Mouse (Mus musculus): ENCODE data around the gene Tas1r1. TPM values are rescaled to one million over a fixed set of nuclear protein-coding genes. Genes with fewer than 3 reads are reported as not detected.

Gene Tas1r1
- total RNA-seq, 2 experiments from 2014 or later: 0.74 TPM; not detected in 1

DNA sequence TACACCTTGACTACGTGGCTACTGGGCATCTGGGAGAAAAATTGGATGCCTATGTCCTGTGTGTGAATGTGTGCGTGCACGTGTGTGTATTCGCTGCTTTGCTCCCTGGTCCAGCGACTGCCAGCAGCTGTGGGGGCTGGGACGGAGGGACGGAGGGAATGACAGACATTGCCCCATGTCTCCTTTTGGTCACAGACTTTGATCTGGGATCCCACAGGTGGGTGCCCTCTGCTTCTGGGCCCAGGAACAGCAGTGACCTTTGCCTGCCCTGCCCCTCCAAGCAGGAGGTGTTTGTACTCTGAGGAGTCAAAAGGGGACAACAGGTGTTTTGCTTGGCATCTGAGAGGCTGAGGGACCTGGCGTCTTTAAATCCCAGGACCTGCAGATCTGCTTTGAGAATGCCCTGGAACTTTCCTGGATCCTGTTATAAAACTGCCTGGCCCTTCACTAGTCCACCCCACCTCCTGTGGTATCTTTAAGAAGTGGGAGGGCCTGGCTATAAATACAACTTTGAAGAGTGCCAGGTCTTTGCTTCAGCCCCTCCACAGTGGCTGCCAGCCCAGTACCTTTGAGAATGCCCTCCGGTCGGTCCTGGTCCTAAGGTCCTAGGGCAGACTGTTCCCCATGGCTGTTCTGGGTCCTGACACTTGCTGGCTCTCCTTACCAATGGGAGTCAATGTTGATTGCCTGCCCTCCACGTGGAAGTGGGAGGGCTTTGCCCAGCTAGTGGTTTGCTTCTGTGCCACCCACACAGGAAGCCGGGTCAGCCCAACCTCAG, 25.1 kb downstream of the Tas1r1 start:
- no peak for ATAC-seq (replicated peaks; ENCODE audit: low FRiP score, low TSS enrichment, poor library complexity, severe bottlenecking)

DNA sequence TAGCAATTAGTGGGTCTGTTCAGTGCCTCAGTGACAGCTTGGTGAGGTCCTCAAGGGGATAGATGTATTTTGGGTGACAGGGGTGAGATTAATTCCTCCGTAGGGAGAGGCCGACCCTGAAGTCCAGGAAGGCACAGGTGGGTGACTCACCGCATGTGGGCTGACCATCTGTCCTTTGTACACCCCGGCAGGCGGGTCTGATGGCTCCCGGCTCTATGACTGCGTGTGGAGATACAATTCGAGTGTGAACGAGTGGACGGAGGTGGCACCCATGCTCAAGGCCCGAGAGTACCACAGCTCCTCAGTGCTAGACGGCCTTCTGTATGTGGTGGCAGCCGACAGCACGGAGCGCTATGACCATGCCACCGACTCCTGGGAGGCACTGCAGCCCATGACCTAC, 26.3 kb downstream of the Tas1r1 start:
- no peak for ATAC-seq (replicated peaks; ENCODE audit: low FRiP score, low TSS enrichment, poor library complexity, severe bottlenecking)

DNA sequence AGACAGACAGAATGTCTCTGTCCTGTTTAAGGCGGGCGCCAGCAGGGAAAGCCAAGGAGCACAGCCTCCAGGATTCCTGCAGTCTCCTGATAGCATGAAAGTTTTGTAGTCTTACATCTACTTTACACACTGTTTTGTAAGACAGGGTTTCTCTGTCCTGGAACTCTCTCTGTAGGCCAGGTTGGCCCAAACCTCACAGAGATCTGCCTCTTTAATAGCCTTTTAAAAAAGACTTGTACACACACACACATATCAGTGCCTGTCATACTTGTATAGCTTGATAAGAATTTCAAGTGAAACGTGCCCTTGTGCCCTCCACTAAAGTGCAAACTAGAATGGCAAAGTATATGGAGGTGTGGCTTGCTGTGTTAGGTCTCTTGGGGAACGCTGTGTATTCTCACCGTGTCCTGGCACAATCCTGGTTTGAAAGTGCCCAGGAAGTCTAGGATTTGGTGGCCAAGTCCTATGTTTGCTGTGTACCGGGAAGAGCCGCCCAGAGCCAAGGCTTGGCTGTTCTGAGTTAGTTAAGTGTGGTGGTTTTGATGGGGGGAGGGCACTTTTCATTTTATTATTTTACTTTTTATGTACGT, 27.1 kb downstream of the Tas1r1 start:
- ATAC-seq (replicated peaks; ENCODE audit: low FRiP score, low TSS enrichment, poor library complexity, severe bottlenecking): peak; percentile 19; the same call in 1 of the 2 replicates

DNA sequence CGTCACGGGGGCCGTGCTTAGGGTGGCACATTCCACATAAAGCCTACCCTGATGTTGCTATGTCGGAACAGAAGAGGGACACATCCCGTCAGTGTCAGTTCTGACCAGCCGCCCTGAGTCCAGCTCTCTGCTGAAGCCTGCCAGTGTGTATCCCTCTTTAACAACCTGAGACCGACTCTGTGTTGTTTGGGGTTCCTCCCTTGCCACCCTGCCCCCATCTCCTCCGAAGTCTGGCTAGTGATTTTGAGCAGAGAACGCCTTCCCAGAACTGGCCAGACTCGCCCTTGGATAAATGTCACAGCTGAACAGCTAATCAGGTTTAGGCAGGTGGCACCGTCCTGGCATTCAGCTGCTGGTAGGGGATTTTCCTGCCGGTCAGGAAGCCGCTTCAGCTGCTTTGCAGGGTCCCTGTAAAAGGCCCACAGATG, 27.6 kb downstream of the Tas1r1 start:
- ATAC-seq (replicated peaks; ENCODE audit: low FRiP score, low TSS enrichment, poor library complexity, severe bottlenecking): peak; percentile 30

DNA sequence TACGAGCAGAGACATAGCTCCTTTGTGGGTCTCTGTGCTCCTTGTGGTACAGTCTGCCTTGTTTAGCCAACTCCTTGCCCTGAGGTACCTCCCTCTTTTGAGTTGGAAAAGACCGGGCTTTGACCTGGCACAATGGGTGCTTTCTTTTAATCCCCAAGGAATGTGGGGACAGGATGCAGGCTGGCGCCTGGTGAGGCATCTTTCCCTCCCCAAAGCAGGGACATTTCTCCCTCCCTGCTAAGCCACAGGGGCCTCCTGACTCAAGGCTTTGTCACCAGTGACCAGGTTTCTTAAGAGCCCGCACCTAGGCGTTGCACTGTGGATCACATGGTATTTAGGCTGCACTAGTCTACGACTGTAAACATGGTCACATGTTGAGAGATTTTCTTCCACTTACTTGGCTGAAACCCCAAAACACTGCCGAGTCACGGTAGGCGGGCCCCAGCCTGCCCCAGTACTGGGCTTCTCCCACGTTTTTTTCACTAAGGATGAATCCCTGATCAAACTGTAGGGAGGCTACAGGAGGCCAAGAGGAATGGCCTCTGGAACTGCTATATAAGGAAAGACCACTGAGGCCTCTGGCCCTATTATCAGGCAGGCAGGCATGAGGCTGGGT, 28.2 kb downstream of the Tas1r1 start:
- peak; percentile 54 for ATAC-seq (replicated peaks; ENCODE audit: low FRiP score, low TSS enrichment, poor library complexity, severe bottlenecking)

DNA sequence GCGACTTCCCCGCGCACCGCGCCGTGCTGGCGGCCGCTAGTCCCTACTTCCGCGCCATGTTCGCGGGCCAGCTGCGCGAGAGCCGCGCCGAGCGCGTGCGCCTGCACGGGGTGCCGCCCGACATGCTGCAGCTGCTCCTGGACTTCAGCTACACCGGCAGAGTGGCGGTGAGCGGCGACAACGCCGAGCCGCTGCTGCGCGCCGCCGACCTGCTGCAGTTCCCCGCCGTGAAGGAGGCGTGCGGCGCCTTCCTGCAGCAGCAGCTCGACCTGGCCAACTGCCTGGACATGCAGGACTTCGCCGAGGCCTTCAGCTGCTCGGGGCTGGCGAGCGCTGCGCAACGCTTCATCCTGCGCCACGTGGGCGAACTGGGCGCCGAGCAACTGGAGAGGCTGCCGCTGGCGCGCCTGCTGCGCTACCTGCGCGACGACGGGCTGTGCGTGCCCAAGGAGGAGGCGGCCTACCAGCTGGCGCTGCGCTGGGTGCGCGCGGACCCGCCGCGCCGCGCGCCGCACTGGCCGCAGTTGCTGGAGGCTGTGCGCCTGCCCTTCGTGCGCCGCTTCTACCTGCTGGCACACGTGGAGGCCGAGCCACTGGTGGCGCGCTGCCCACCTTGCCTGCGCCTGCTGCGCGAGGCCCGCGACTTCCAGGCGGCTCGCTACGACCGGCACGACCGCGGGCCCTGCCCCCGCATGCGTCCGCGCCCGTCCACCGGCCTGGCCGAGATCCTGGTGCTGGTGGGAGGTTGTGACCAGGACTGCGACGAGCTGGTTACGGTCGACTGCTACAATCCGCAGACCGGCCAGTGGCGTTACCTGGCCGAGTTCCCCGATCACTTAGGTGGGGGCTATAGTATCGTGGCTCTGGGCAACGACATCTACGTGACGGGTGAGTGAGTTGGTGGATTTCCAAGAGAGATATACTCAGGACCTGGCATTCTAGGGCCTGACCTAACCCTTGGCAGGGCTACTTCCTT, 29.0 kb downstream of the Tas1r1 start:
- no peak for ATAC-seq (replicated peaks; ENCODE audit: low FRiP score, low TSS enrichment, poor library complexity, severe bottlenecking)

DNA sequence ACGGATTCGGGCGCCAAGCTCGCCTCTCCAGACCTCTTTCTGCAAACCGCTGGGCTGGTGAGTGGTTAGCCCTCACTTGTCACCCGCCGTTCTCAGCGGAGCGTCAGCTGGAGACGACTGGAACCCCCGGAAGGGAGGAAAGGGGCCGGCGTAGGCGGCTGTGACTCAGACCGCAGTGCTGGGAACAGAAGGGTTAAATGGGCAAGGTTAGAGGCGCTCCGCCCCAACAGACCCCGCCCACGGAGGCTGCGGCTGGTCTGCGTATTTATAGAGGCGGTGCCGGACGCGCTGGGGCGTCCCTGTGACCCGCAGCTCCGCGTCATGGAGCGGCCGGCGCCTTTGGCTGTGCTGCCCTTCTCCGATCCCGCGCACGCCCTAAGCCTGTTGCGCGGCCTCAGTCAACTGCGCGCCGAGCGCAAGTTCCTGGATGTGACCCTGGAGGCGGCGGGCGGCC, 29.7 kb downstream of the Tas1r1 start, which contains the start of gene Klhl21:
Gene Klhl21 (plus strand): TSS at position 182 of the 454 bp plus-strand sequence.
- peak; percentile 75 for ATAC-seq (replicated peaks; ENCODE audit: low FRiP score, low TSS enrichment, poor library complexity, severe bottlenecking)

DNA sequence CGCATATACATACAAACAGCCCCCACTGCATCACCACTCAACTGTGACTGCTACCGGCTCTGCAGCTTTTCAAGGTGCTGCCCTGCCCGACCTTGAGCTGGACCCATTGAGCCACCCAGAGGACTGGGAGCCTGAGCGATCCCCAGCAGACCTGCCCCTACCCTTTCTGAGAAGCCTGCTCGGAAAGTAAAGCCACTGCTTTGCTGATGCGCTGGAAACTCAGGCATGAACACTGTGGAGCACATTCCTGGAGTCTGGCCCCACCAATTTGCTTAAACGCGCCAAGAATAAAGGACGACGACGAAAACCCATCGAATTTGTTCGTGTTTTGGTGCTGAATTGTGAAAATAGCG, 30.2 kb downstream of the Tas1r1 start:
- no peak for ATAC-seq (replicated peaks; ENCODE audit: low FRiP score, low TSS enrichment, poor library complexity, severe bottlenecking)

DNA sequence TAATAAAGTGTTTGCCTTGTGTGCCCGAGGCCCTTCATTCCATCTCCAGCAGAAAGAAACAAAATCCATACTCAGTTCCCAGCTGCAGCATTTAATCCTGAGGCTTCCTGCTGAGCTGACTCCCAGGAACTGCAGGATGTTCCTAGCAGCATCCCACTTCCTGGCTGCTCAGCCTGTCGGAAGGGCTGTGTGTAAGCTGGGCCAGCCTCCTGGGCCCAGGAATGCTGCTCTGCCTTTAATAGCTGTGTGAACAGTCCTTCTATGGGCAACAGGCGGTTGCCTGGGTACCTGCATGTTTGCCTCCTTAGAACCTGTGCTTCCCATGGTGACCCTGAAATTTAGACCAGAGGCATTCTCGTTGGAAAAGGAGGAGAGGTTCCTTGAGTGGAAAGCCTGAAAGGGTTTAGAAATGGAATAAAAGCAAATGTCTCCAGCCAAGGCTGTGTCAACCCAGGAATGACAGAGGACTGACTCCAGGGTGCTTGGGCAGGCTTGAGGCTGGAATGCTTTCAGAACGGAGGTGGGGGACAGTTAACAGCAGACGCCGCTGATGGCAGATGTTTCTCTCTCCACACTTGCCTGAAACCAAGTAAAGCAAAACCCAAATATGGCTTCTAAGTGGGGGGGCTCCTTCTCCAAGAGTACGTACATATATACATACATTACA, 30.8 kb downstream of the Tas1r1 start:
- ATAC-seq (replicated peaks; ENCODE audit: low FRiP score, low TSS enrichment, poor library complexity, severe bottlenecking): no peak

DNA sequence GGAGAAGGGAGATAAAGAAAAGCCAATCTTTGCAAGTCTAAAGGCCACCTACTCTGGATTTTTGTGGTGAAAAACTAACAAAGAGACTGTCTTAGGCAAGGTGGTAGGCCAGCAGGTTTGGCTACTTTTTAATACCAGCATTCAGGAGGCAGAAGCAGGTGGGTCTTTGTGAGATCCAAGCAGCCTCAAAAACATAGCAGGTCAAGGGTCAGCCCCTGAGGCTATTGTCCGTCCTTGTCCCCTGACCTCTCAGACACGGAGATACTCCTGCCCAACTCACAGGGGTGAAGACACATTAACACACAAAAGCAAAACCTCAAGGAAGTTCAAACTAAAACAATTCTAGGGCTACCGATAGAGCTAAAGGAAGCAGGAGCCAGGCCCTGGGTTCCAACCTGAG, 31.6 kb downstream of the Tas1r1 start:
- ATAC-seq (replicated peaks; ENCODE audit: low FRiP score, low TSS enrichment, poor library complexity, severe bottlenecking): no peak

DNA sequence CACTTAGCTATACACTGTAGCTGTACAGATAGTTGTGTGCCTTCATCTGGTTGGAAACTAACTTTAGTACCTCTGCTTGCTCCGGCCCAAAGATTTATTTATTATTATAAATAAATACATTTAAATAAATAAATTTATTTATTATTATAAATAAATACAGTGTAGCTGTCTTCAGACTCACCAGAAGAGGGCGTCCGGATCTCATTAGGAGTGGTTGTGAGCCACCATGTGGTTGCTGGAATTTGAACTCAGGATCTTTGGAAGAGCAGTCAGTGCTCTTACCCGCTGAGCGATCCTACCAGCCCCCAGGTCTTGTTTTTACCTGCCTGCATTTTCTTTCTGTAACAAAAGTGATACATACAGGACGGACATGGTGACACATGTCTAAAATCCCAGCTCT, 32.2 kb downstream of the Tas1r1 start:
- no peak for ATAC-seq (replicated peaks; ENCODE audit: low FRiP score, low TSS enrichment, poor library complexity, severe bottlenecking)

DNA sequence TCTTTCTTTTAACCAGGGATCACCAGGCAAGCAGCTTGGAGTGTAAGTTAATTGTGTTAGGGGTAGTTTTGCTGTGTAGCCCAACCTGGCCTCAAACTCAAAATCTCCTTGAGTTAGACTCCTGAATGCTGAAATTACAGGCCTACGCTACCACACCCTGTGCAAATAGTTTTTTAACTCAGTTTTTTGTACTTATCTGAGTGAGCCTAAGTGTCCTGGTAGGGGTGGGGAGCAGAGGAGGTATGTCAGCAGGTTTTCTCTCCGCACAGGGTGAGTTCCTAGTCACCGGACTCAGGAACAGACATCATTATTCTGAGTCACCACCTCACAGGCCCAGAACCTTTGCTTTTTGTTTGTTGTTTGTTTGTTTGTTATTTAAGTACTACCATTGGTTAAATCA, 36.3 kb downstream of the Tas1r1 start:
- no peak for ATAC-seq (replicated peaks; ENCODE audit: low FRiP score, low TSS enrichment, poor library complexity, severe bottlenecking)

DNA sequence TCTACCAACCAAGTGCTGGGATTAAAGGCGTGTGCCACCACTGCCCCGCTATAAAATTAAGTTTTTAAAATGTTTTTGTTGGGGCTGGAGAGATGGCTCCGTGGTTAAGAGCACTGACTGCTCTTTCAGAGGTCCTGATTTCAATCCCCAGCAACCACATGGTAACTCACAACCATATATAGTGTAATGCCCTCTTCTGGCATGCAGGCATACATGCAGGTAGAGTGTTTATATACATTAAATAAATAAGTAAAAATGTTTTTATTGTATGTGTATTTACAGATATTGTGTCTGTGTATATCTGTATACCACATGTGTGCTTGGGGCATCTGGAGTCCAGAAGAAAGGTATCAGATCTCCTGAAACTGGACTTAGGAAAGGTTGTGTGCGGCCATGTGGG, 37.0 kb downstream of the Tas1r1 start:
- ATAC-seq (replicated peaks; ENCODE audit: low FRiP score, low TSS enrichment, poor library complexity, severe bottlenecking): no peak

DNA sequence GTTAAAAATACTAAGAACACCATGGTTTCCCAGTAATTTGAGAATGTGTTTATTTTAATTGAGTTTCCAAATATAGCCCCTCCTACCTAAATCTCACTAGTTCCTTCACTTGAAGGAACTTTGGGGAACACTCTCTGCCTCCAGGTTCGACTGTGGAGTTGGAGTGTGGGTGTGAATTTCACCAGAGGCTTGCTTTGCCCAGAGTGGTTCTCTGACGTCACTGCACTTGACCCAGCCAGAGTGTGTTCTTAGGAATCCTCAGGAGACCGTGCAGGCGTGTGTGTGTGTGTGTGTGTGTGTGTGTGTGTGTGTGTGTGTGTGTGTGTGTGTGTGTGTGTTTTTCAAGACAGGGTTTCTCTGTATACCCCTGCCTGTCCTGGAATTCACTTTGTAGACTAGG, 37.5 kb downstream of the Tas1r1 start:
- ATAC-seq (replicated peaks; ENCODE audit: low FRiP score, low TSS enrichment, poor library complexity, severe bottlenecking): no peak

DNA sequence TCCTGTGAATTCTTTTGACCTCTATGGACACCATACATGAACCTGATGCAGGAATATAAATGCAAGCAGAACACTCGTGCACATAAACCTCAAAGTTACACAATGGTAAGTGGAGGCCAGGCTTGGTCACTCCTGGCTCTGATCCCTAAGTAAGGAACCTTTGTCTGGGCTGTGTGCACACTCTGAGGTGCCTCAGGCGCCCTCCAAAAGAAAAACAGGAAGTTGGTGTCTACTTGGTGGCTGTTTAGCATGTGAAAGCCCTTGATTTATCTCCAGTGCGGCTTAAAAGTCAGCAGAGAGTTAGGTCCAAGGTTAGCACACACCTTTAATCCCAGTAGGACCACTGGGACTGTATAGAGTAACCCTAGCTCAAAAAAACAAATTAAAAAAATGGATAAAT, 38.9 kb downstream of the Tas1r1 start:
- no peak for ATAC-seq (replicated peaks; ENCODE audit: low FRiP score, low TSS enrichment, poor library complexity, severe bottlenecking)

DNA sequence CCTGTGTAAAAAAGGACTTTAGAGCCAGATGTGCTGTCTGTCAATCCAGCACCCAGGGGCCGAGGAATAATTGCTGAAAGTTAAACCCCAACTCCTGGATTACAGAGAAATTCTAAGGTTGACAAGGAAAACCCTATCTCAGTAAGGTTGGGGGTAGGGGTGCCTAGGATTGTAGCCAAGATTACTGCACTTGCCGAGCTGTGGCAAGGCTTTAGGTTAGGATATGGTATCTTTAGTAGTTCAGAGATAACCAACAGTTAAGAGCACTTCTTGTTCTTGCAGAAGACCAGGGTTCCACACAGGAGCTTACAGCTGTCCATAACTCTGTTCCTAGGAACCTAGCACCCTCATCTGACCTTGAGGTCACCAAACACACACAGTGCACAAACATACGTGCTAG, 40.7 kb downstream of the Tas1r1 start:
- no peak for ATAC-seq (replicated peaks; ENCODE audit: low FRiP score, low TSS enrichment, poor library complexity, severe bottlenecking)

DNA sequence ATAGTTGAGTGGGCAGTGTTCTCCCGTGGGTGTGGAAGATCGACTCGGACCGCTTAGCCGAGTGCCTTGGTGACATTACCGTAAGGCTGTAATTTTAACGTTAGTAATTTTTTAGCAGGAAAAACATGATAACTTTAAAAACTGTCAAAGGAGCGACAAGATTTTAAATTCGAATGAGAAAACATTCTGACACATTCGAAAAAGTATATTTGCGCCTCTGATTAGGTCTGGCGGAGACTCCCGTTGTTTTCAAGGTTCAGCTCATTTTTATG, 41.5 kb downstream of the Tas1r1 start:
- ATAC-seq (replicated peaks; ENCODE audit: low FRiP score, low TSS enrichment, poor library complexity, severe bottlenecking): no peak

DNA sequence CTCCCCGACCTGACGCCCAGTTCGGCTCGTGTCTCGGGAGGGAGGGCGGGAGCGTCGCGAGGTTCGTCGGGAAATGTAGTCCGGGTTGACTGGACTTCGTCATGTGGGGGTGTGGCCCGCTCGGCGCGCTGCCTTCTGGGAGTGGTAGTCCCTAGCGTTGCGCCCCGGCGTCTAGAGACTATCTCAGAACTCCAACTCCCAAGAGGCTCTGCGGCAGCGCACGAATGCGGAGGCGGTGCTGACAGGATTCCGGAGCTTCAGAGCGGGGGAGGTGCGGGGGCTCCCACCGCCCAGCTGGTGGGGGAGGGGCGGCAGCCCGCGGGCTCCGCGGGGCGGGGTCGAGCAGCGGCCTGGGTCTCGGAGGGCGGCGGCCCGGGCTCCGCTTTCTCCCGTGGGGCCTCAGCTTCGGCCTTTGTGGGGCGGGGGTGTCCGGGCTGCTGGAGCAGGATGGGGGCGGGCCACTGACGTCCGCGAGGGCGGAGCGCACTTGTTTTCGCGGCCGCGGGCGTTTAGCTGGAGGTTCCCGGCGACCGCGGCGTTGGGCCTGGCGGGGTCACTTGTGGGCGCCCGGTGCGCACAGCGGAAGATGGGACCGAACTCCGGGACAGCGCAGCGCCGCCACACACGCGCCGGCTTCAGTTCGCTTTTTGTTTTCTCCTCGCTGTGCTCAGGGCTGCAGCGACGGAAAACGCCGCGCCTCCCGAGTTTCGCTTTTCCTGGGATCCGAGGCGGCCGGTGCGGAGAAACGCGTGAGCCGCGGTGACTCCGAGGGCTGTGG, 42.0 kb downstream of the Tas1r1 start, which contains the start of gene Phf13:
Gene Phf13 (minus strand): TSS at position 86 of the 778 bp plus-strand sequence.
- ATAC-seq (replicated peaks; ENCODE audit: low FRiP score, low TSS enrichment, poor library complexity, severe bottlenecking): peak; percentile 88
